Mouse (Mus musculus) c-Kit-positive CD71-positive TER-119-negative erythroid progenitor cells, embryonic 14.5 days (primary cell): ENCODE data around the gene Slc25a54.

ENCODE experiments used
- DNase-seq: peaks from one replicate; pipeline ENCODE4 v3.0.0-alpha.2; 2013; ENCODE audit warnings: low read depth

The Slc25a54 gene

GRCm38 (mm10) chr3:109124091-109124490 lies 43.8 kb downstream of the Slc25a54 start:
- peak; percentile 2 for DNase-seq

GRCm38 (mm10) chr3:109125531-109125930 lies 45.3 kb downstream of the Slc25a54 start:
- DNase-seq, result no peak

GRCm38 (mm10) chr3:109129768-109130167 lies 49.5 kb downstream of the Slc25a54 start:
- DNase-seq, result no peak

- DNase-seq, result no peak
Observed at GRCm38 (mm10) chr3:109132966-109133365, 52.7 kb downstream of the Slc25a54 start.

GRCm38 (mm10) chr3:109134036-109134435 lies 53.8 kb downstream of the Slc25a54 start:
- DNase-seq, result no peak

- no peak for DNase-seq
Observed at GRCm38 (mm10) chr3:109135352-109135751, 55.1 kb downstream of the Slc25a54 start.

GRCm38 (mm10) chr3:109152561-109152960 lies 72.3 kb downstream of the Slc25a54 start:
- DNase-seq, result no peak

GRCm38 (mm10) chr3:109153410-109153809 lies 73.1 kb downstream of the Slc25a54 start:
- no peak for DNase-seq

GRCm38 (mm10) chr3:109155926-109156669 lies 75.8 kb downstream of the Slc25a54 start:
- DNase-seq, result no peak

- DNase-seq, result no peak
Observed at GRCm38 (mm10) chr3:109157481-109157880, 77.2 kb downstream of the Slc25a54 start.

- DNase-seq, result no peak
Observed at GRCm38 (mm10) chr3:109164088-109164487, 83.8 kb downstream of the Slc25a54 start.

GRCm38 (mm10) chr3:109164644-109165043 lies 84.4 kb downstream of the Slc25a54 start:
- DNase-seq, result no peak

- DNase-seq, result no peak
Observed at GRCm38 (mm10) chr3:109165214-109165829, 85.1 kb downstream of the Slc25a54 start.
